Mouse (Mus musculus): ENCODE data around the gene Rimkla. TPM values are rescaled to one million over a fixed set of nuclear protein-coding genes. Genes with fewer than 3 reads are reported as not detected.

Rimkla gene
- polyA plus RNA-seq, 1 experiment from 2014 or later: 4.1 TPM

- Histone ChIP-seq H3K4me1 (no peaks in the 10 kb centered on the region), H3K27me3 (replicated peaks) (no peaks in the 10 kb centered on the region), H3K36me3 (no peaks in the 10 kb centered on the region), H3K4me3 (no peak overlapping the region), H3K4me2 (no peak overlapping the region), H3K9ac (no peak overlapping the region), H3K9me3 (no peaks in the 10 kb centered on the region), H3K27ac (replicated peaks) (no peak overlapping the region)
- ATAC-seq (ENCODE audit: extremely low read depth, insufficient number of reproducible peaks, low FRiP score, low TSS enrichment): no peak
- 74% methylated on average over 4 of the region's 4 CpGs for WGBS
Observed at GRCm38 (mm10) chr4:119523575-119523974, 31.1 kb upstream of the Rimkla start.

- Histone ChIP-seq H3K9me3 (no peaks in the 10 kb centered on the region), H3K4me1 (peaks cover 21% of the 10 kb centered on the region), H3K9ac (no peak overlapping the region), H3K36me3 (no peaks in the 10 kb centered on the region), H3K27me3 (replicated peaks) (0 out of 2 replicates have a peak, but pooled peaks cover 3% of the 10 kb centered on the region), H3K4me3 (no peak overlapping the region), H3K4me2 (peak overlapping the region; percentile 48), H3K27ac (replicated peaks) (peak overlapping the region; percentile 90)
- ATAC-seq (ENCODE audit: extremely low read depth, insufficient number of reproducible peaks, low FRiP score, low TSS enrichment): peak; percentile 81
- WGBS: 10% methylated on average over 3 of the region's 3 CpGs
Observed at GRCm38 (mm10) chr4:119512731-119513141, 20.3 kb upstream of the Rimkla start.

GRCm38 (mm10) chr4:119511591-119511990 is 19.2 kb upstream of the Rimkla start:
- 76% methylated on average over 2 of the region's 2 CpGs for WGBS
- Histone ChIP-seq H3K4me1 (peaks cover 21% of the 10 kb centered on the region), H3K27me3 (replicated peaks) (0 out of 2 replicates have a peak, but pooled peaks cover 3% of the 10 kb centered on the region), H3K27ac (replicated peaks) (no peak overlapping the region), H3K9me3 (no peaks in the 10 kb centered on the region), H3K4me2 (no peak overlapping the region), H3K9ac (no peak overlapping the region), H3K36me3 (no peaks in the 10 kb centered on the region), H3K4me3 (no peak overlapping the region)
- no peak for ATAC-seq (ENCODE audit: extremely low read depth, insufficient number of reproducible peaks, low FRiP score, low TSS enrichment)

GRCm38 (mm10) chr4:119498319-119498848 is 6.0 kb upstream of the Rimkla start:
- Histone ChIP-seq H3K9ac (no peak overlapping the region), H3K9me3 (no peaks in the 10 kb centered on the region), H3K4me1 (no peaks in the 10 kb centered on the region), H3K4me2 (no peak overlapping the region), H3K27ac (replicated peaks) (no peak overlapping the region), H3K36me3 (no peaks in the 10 kb centered on the region), H3K4me3 (no peak overlapping the region), H3K27me3 (replicated peaks) (peaks cover 22% of the 10 kb centered on the region)
- no peak for ATAC-seq (ENCODE audit: extremely low read depth, insufficient number of reproducible peaks, low FRiP score, low TSS enrichment)
- 63% methylated on average over 5 of the region's 5 CpGs for WGBS

- H3K9ac ChIP-seq: peak overlapping the region; percentile 83
- H3K4me1 ChIP-seq: peaks cover 10% of the 10 kb centered on the region; the same call in 1 of the 2 replicates
- H3K27me3 ChIP-seq (replicated peaks): peaks cover 45% of the 10 kb centered on the region
- H3K4me3 ChIP-seq: peak overlapping the region; percentile 69
- WGBS: 42% methylated on average over 10 of the region's 10 CpGs
- H3K36me3 ChIP-seq: no peaks in the 10 kb centered on the region
- no peak overlapping the region; the same call in 1 of the 2 replicates for H3K27ac ChIP-seq (replicated peaks)
- no peaks in the 10 kb centered on the region for H3K9me3 ChIP-seq
- no peak for ATAC-seq (ENCODE audit: extremely low read depth, insufficient number of reproducible peaks, low FRiP score, low TSS enrichment)
- H3K4me2 ChIP-seq: peak overlapping the region; percentile 88
Observed at GRCm38 (mm10) chr4:119492933-119493327, 502 bp upstream of the Rimkla start.

GRCm38 (mm10) chr4:119490806-119491205 is 1.6 kb downstream of the Rimkla start:
- Histone ChIP-seq H3K9me3 (no peaks in the 10 kb centered on the region), H3K27me3 (replicated peaks) (peaks cover 45% of the 10 kb centered on the region), H3K4me3 (no peak overlapping the region), H3K9ac (no peak overlapping the region), H3K4me2 (no peak overlapping the region), H3K4me1 (peaks cover 10% of the 10 kb centered on the region; the same call in 1 of the 2 replicates), H3K27ac (replicated peaks) (no peak overlapping the region), H3K36me3 (no peaks in the 10 kb centered on the region)
- ATAC-seq (ENCODE audit: extremely low read depth, insufficient number of reproducible peaks, low FRiP score, low TSS enrichment): no peak
- WGBS: 76% methylated on average over 3 of the region's 3 CpGs

GRCm38 (mm10) chr4:119489666-119490065 is 2.8 kb downstream of the Rimkla start:
- Histone ChIP-seq H3K4me1 (peaks cover 10% of the 10 kb centered on the region; the same call in 1 of the 2 replicates), H3K9me3 (no peaks in the 10 kb centered on the region), H3K27me3 (replicated peaks) (peaks cover 38% of the 10 kb centered on the region), H3K4me2 (no peak overlapping the region), H3K4me3 (no peak overlapping the region), H3K36me3 (no peaks in the 10 kb centered on the region), H3K9ac (no peak overlapping the region), H3K27ac (replicated peaks) (no peak overlapping the region)
- ATAC-seq (ENCODE audit: extremely low read depth, insufficient number of reproducible peaks, low FRiP score, low TSS enrichment): no peak
- 90% methylated on average over 10 of the region's 10 CpGs for WGBS

GRCm38 (mm10) chr4:119484882-119485281 is 7.5 kb downstream of the Rimkla start:
- H3K27me3 ChIP-seq (replicated peaks): 0 out of 2 replicates have a peak, but pooled peaks cover 4% of the 10 kb centered on the region
- H3K9me3 ChIP-seq: no peaks in the 10 kb centered on the region
- ATAC-seq (ENCODE audit: extremely low read depth, insufficient number of reproducible peaks, low FRiP score, low TSS enrichment): no peak
- 75% methylated on average over 7 of the region's 7 CpGs for WGBS
- no peak overlapping the region for H3K4me2 ChIP-seq
- H3K9ac ChIP-seq: no peak overlapping the region
- 0 out of 2 replicates have a peak, but pooled peaks cover 8% of the 10 kb centered on the region for H3K4me1 ChIP-seq
- H3K36me3 ChIP-seq: no peaks in the 10 kb centered on the region
- no peak overlapping the region for H3K4me3 ChIP-seq
- no peak overlapping the region for H3K27ac ChIP-seq (replicated peaks)

- 0 out of 2 replicates have a peak, but pooled peaks cover 4% of the 10 kb centered on the region for H3K27me3 ChIP-seq (replicated peaks)
- no peak overlapping the region for H3K9ac ChIP-seq
- 45% methylated on average over 9 of the region's 9 CpGs for WGBS
- 0 out of 2 replicates have a peak, but pooled peaks cover 8% of the 10 kb centered on the region for H3K4me1 ChIP-seq
- no peak for ATAC-seq (ENCODE audit: extremely low read depth, insufficient number of reproducible peaks, low FRiP score, low TSS enrichment)
- H3K9me3 ChIP-seq: no peaks in the 10 kb centered on the region
- H3K27ac ChIP-seq (replicated peaks): no peak overlapping the region
- no peaks in the 10 kb centered on the region for H3K36me3 ChIP-seq
- H3K4me3 ChIP-seq: no peak overlapping the region
- H3K4me2 ChIP-seq: no peak overlapping the region
Observed at GRCm38 (mm10) chr4:119483051-119483450, 9.4 kb downstream of the Rimkla start.

GRCm38 (mm10) chr4:119473150-119473549 is 19.3 kb downstream of the Rimkla start:
- no peaks in the 10 kb centered on the region for H3K27me3 ChIP-seq (replicated peaks)
- no peak overlapping the region for H3K4me2 ChIP-seq
- WGBS: 21% methylated on average over 5 of the region's 5 CpGs
- no peak for ATAC-seq (ENCODE audit: extremely low read depth, insufficient number of reproducible peaks, low FRiP score, low TSS enrichment)
- no peak overlapping the region for H3K27ac ChIP-seq (replicated peaks)
- H3K9me3 ChIP-seq: no peaks in the 10 kb centered on the region
- no peak overlapping the region for H3K4me3 ChIP-seq
- H3K4me1 ChIP-seq: peaks cover 12% of the 10 kb centered on the region
- H3K36me3 ChIP-seq: no peaks in the 10 kb centered on the region
- H3K9ac ChIP-seq: no peak overlapping the region

GRCm38 (mm10) chr4:119472545-119472944 is 19.9 kb downstream of the Rimkla start:
- H3K27ac ChIP-seq (replicated peaks): no peak overlapping the region
- H3K9ac ChIP-seq: no peak overlapping the region
- peaks cover 12% of the 10 kb centered on the region for H3K4me1 ChIP-seq
- WGBS: 83% methylated on average over 9 of the region's 9 CpGs
- H3K27me3 ChIP-seq (replicated peaks): no peaks in the 10 kb centered on the region
- no peaks in the 10 kb centered on the region for H3K9me3 ChIP-seq
- no peaks in the 10 kb centered on the region for H3K36me3 ChIP-seq
- H3K4me2 ChIP-seq: no peak overlapping the region
- no peak overlapping the region for H3K4me3 ChIP-seq
- no peak for ATAC-seq (ENCODE audit: extremely low read depth, insufficient number of reproducible peaks, low FRiP score, low TSS enrichment)

GRCm38 (mm10) chr4:119467720-119468380 is 24.6 kb downstream of the Rimkla start:
- H3K4me1 ChIP-seq: peaks cover 21% of the 10 kb centered on the region
- 79% methylated on average over 16 of the region's 16 CpGs for WGBS
- no peak overlapping the region for H3K9ac ChIP-seq
- no peak overlapping the region for H3K27ac ChIP-seq (replicated peaks)
- no peak for ATAC-seq (ENCODE audit: extremely low read depth, insufficient number of reproducible peaks, low FRiP score, low TSS enrichment)
- H3K4me2 ChIP-seq: no peak overlapping the region
- H3K4me3 ChIP-seq: no peak overlapping the region
- H3K27me3 ChIP-seq (replicated peaks): no peaks in the 10 kb centered on the region
- no peaks in the 10 kb centered on the region for H3K9me3 ChIP-seq
- no peaks in the 10 kb centered on the region for H3K36me3 ChIP-seq

Data from heart, embryonic 13.5 days (tissue).